Comparison of ENCODE assay signal across 25 mouse cellular contexts in the genomic region with DNA sequence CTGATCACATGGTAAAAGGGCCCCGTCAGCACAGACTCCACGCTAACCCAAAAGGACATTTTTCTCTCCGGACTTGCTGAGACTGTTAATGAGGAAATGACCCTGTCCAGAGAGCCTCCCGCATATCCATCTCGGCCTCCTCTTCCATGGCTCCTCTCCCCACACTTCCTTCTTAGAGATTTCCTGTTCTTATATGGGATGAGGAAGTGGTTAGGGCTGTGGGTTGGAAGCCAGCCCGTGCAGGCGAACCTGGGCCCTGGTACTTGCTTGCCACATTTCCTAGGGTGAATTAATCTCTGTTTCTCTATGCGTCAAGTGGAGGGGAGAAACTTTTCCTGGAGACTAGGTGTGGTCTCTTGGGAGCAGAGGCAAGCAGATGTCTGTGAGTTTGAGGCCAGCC. TPM values are rescaled to one million over a fixed set of nuclear protein-coding genes. Genes with fewer than 3 reads are reported as not detected.
DNase-seq lines count a peak whose midpoint lies in the region; ATAC-seq and TF ChIP-seq lines count a peak whose summit lies in the region.
"Had no signal": no experiment of that assay in that cellular context is flagged by ENCODE, and none has a peak within 500 bp of the region (broad histone marks: within the 10 kb centered on the region; RNA-seq: fewer than 3 reads in every experiment).

No protein-coding gene starts in this region.

- DNase-seq in lung, postnatal 36 days, result peak; percentile 9
- no peak for DNase-seq in lung, postnatal 25 days (ENCODE audit: low spot score)
- DNase-seq in urinary bladder, postnatal 14 days (ENCODE audit: low spot score), result no peak
- no peak for DNase-seq in natural killer cell, adult 2 months (ENCODE audit: low spot score in 2 of 2)
- DNase-seq in gastrocnemius, adult 2 months, result no peak
- DNase-seq: adrenal gland, adult 2 months; adrenal gland, postnatal 10 days; adrenal gland, postnatal 25 days; B cell, adult 2 months; cerebellum, adult 11-12 months; cerebellum, adult 2 months; cerebellum, adult 9-10 months; cerebellum, postnatal 10 days; cerebellum, postnatal 25 days; embryo, embryonic 11 days had no signal

- H3K27ac ChIP-seq in gastrocnemius, adult 2 months, result no peak overlapping the region
- H3K27ac ChIP-seq: embryonic facial prominence, embryonic 13.5 days; embryonic facial prominence, embryonic 15.5 days; forebrain, embryonic 10.5 days; forebrain, embryonic 12.5 days had no signal

- intact Hi-C loops in gastrocnemius, adult 2 months (cut with DNase I), result no loop called here

- TF ChIP-seq CTCF in gastrocnemius, adult 2 months (IDR thresholded peaks at IDR 0.05), result no peak

- H3K4me3 ChIP-seq in gastrocnemius, adult 2 months, result no peak overlapping the region
- H3K4me3 ChIP-seq: embryonic facial prominence, embryonic 13.5 days; embryonic facial prominence, embryonic 15.5 days; erythroblast, embryonic 14.5 days; forebrain, embryonic 10.5 days; forebrain, embryonic 12.5 days had no signal

- ATAC-seq in granulocyte monocyte progenitor cell, adult 5-6 weeks (replicated peaks; ENCODE audit: poor library complexity, severe bottlenecking), result peak; percentile 87
- ATAC-seq in megakaryocyte, adult 5-6 weeks (ENCODE audit: poor library complexity, severe bottlenecking), result peak; percentile 34
- ATAC-seq: CD4-positive, CD25-positive, alpha-beta regulatory T cell, adult 4 months; forebrain, embryonic 14.5 days; forebrain, embryonic 16.5 days had no signal

RNA-seq across cellular contexts. Expression of gene Scn5a, which starts 10.1 kb away (rescaled TPM):
- total RNA-seq in granulocyte monocyte progenitor cell, adult 5-6 weeks (2014; fragmentation: Nextera tagmentation), result not detected in 2 replicates
- not detected in 2 replicates for total RNA-seq in granulocyte monocyte progenitor cell, adult 5-6 weeks (2017)
- total RNA-seq in megakaryocyte, adult 5-6 weeks (2015), result not detected in 2 replicates
- total RNA-seq in megakaryocyte, adult 5-6 weeks (2017), result not detected in 2 replicates
- under 1 TPM; 0.05 to 0.36 TPM for total RNA-seq in gastrocnemius, adult 2 months (2021)
